Mouse (Mus musculus): Measurements from ENCODE around the gene Opa3.

DNA sequence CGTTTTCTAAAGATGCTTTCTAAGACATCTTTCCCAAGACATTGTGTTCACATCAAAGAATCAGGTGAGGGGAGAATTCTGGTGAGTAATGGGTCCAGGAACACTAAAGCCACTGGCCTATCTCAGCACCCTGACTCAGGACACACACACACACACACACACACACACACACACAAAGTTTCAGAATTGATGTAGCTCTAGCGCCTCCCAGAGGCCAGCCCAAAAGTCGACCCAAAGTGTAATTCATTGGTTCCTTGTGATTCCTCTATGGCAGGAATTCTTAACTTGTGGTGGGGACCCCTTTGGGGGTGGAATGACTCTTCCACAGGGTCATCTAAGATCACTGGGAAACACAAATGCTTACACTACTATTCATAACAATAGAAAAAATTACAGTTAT is 71.1 kb downstream of the Opa3 start:
- TF ChIP-seq CTCF (IDR thresholded peaks at IDR 0.05; ENCODE audit: low read depth): peak; percentile 91
- TF ChIP-seq EP300 (optimal IDR thresholded peaks at IDR 0.05): no peak
